Mouse (Mus musculus) stomach, embryonic 14.5 days (tissue): ENCODE measurements around the gene Tenm3. TPM values are rescaled to one million over a fixed set of nuclear protein-coding genes. Genes with fewer than 3 reads are reported as not detected.

Experiments
- ATAC-seq: fragments of 200-750 bp; cut with Nextera tagmentation; 2 replicates; pipeline ENCODE4 v1.8.0; 2017; ENCODE audit warnings: low read depth, moderate TSS enrichment; ENCODE audit not compliant: insufficient number of reproducible peaks, insufficient read depth, low FRiP score
- H3K27ac ChIP-seq: fragments of 300-500 bp; sonication (generic); 2 replicates; pipeline ENCODE4 v1.5.1; 2014; ENCODE audit warnings: mild to moderate bottlenecking, low read length, moderate library complexity, mixed read lengths
- H3K27me3 ChIP-seq: fragments of 300-500 bp; sonication (generic); 2 replicates; pipeline ENCODE4 v1.6.1; 2014; ENCODE audit warnings: low read length, control low read depth, mixed read lengths; ENCODE audit not compliant: control insufficient read depth, insufficient read depth
- H3K36me3 ChIP-seq: fragments of 300-500 bp; sonication (generic); 2 replicates; pipeline ENCODE4 v1.6.1; 2014; ENCODE audit warnings: mild to moderate bottlenecking, control low read depth, low read length, moderate library complexity, mixed read lengths; ENCODE audit not compliant: control insufficient read depth, insufficient read depth
- H3K4me1 ChIP-seq: fragments of 300-500 bp; sonication (generic); 2 replicates; pipeline ENCODE4 v1.6.1; 2014; ENCODE audit warnings: low read length, control low read depth, mixed read lengths; ENCODE audit not compliant: control insufficient read depth, insufficient read depth
- H3K4me2 ChIP-seq: fragments of 300-500 bp; sonication (generic); replicated peaks from 2 replicates; pipeline ENCODE4 v1.6.1; 2014; ENCODE audit warnings: low read depth, low read length, control low read depth
- H3K4me3 ChIP-seq: fragments of 300-500 bp; sonication (generic); 2 replicates; pipeline ENCODE4 v1.5.1; 2014; ENCODE audit warnings: low read depth, low read length, control low read depth
- H3K9ac ChIP-seq: fragments of 300-500 bp; sonication (generic); replicated peaks from 2 replicates; pipeline ENCODE4 v1.6.1; 2014; ENCODE audit warnings: low read depth, mild to moderate bottlenecking, control low read depth, low read length, moderate library complexity, mixed read lengths
- H3K9me3 ChIP-seq: fragments of 300-500 bp; sonication (generic); 2 replicates; pipeline ENCODE4 v1.6.1; 2016; ENCODE audit warnings: low read depth, low read length, control low read depth; ENCODE audit not compliant: control insufficient read depth
- WGBS: fragments of 180-500 bp; shearing (Covaris S2); extraction: QIAGEN DNeasy Blood & Tissue Kit; methylation state at CpG from one replicate; pipeline ENCODE4 v1.1.7; 2014; 5-methylcytosine and 5-hydroxymethylcytosine counted together
- polyA plus RNA-seq: library from polyadenylated mRNA; unstranded; fragments of >200 nt; fragmentation: Nextera tagmentation; extraction: Ambion mirVana; gene quantifications from 2 replicates; pipeline ENCODE4 v1.2.1, GENCODE M21; 2014

The Tenm3 gene
- polyA plus RNA-seq, 1 experiment from 2014 or later = 29.8 TPM

GRCm38 (mm10) chr8:48445690-48446089, 398.1 kb downstream of the Tenm3 start:
- Histone ChIP-seq H3K4me3 (no peak overlapping the region), H3K4me1 (0 out of 2 replicates have a peak, but pooled peaks cover 8% of the 10 kb centered on the region), H3K27ac (no peak overlapping the region), H3K9ac (no peak overlapping the region), H3K27me3 (no peaks in the 10 kb centered on the region), H3K36me3 (no peaks in the 10 kb centered on the region), H3K4me2 (no peak overlapping the region), H3K9me3 (no peaks in the 10 kb centered on the region)
- 89% methylated on average over 4 of the region's 4 CpGs for WGBS
- ATAC-seq = no peak

DNA sequence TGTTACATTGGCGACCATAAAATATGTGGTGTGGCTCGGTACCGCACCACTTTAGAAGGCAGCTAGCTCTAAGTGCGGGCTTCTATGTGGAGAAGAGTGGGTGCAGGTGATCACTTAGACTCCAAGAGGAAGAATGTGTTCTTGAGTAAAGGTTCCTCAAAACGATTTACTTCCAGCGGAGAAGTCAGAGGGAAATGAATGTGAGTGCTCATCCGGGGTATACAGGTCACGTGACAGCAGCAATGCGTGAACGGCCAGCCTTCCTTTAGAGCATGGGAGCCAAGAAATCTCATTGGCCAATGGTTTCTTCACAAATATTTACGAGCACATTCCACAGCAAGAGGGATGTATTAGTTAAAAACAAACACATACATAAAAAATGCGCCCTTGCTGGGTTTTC, 404.3 kb downstream of the Tenm3 start:
- no peak for ATAC-seq
- H3K27me3 ChIP-seq = no peaks in the 10 kb centered on the region

GRCm38 (mm10) chr8:48437523-48438207, 406.1 kb downstream of the Tenm3 start:
- no peaks in the 10 kb centered on the region for H3K36me3 ChIP-seq
- H3K4me1 ChIP-seq = no peaks in the 10 kb centered on the region
- no peak overlapping the region for H3K4me3 ChIP-seq
- H3K27me3 ChIP-seq = no peaks in the 10 kb centered on the region
- H3K9ac ChIP-seq = no peak overlapping the region
- WGBS = 71% methylated on average over 16 of the region's 16 CpGs
- no peak overlapping the region for H3K4me2 ChIP-seq
- no peaks in the 10 kb centered on the region for H3K9me3 ChIP-seq
- no peak for ATAC-seq
- H3K27ac ChIP-seq = no peak overlapping the region

More for the DNA sequence above, 404.3 kb downstream of the Tenm3 start:
- H3K9ac ChIP-seq = no peak overlapping the region
- H3K36me3 ChIP-seq = no peaks in the 10 kb centered on the region
- H3K4me2 ChIP-seq = no peak overlapping the region
- 79% methylated on average over 12 of the region's 12 CpGs for WGBS
- H3K4me1 ChIP-seq = no peaks in the 10 kb centered on the region
- H3K27ac ChIP-seq = no peak overlapping the region
- H3K9me3 ChIP-seq = no peaks in the 10 kb centered on the region
- no peak overlapping the region for H3K4me3 ChIP-seq

- Histone ChIP-seq H3K27me3 (no peaks in the 10 kb centered on the region), H3K27ac (no peak overlapping the region), H3K4me2 (no peak overlapping the region), H3K4me1 (no peaks in the 10 kb centered on the region), H3K9ac (no peak overlapping the region), H3K9me3 (no peaks in the 10 kb centered on the region), H3K36me3 (no peaks in the 10 kb centered on the region), H3K4me3 (no peak overlapping the region)
- WGBS = 76% methylated on average over 11 of the region's 11 CpGs
- no peak for ATAC-seq
Observed at GRCm38 (mm10) chr8:48425101-48425500, 418.6 kb downstream of the Tenm3 start.

- Histone ChIP-seq H3K4me1 (no peaks in the 10 kb centered on the region), H3K36me3 (no peaks in the 10 kb centered on the region), H3K27me3 (no peaks in the 10 kb centered on the region), H3K27ac (no peak overlapping the region), H3K4me3 (no peak overlapping the region), H3K9ac (no peak overlapping the region), H3K4me2 (no peak overlapping the region), H3K9me3 (no peaks in the 10 kb centered on the region)
- no peak for ATAC-seq
- 75% methylated on average over 11 of the region's 11 CpGs for WGBS
Observed at GRCm38 (mm10) chr8:48417714-48418113, 426.0 kb downstream of the Tenm3 start.

DNA sequence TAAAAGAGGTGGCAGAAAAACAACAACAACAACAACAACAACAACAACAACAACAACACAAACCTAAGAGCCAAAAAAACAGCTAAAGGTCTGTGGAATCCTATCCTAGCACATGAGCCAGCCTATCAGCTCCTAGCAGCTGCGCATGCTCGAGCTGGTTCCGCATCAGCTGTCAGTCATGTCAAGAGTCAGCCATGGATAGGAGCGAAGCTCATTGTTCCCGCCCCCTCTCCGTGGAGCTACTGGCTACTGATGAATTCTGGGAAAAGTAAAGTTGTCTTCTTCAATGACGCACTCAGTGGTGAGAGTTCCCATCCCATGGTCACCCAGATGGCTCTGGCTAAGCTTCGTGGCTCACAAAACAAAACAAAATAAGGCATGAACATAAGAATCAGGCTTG, 432.8 kb downstream of the Tenm3 start:
- H3K4me1 ChIP-seq = no peaks in the 10 kb centered on the region
- no peak overlapping the region for H3K4me3 ChIP-seq
- no peaks in the 10 kb centered on the region; the same call in 1 of the 2 replicates for H3K9me3 ChIP-seq
- no peak for ATAC-seq
- H3K36me3 ChIP-seq = no peaks in the 10 kb centered on the region
- no peak overlapping the region for H3K4me2 ChIP-seq
- no peaks in the 10 kb centered on the region for H3K27me3 ChIP-seq
- H3K9ac ChIP-seq = no peak overlapping the region
- no peak overlapping the region for H3K27ac ChIP-seq
- 96% methylated on average over 8 of the region's 8 CpGs for WGBS

DNA sequence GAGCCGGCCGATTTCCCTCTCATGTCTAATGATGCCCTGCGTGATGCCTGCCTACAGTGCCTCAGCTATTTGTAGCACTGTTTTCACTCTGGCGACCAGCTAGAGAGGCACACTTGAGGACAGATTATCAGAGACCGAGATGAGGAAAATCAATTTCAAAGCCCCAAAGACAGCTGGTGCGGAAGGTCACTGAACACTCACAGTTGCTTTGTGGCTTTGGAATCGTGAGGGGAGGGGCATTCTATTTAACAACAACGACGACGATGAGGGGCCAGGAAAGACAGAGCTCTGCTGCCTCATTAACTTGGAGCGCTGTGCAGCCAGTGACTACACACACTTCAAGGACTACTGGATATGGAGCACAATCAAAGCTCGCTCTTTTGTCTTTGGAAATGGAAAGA, 443.2 kb downstream of the Tenm3 start:
- H3K4me3 ChIP-seq = no peak overlapping the region
- H3K4me1 ChIP-seq = no peaks in the 10 kb centered on the region
- no peak for ATAC-seq
- no peaks in the 10 kb centered on the region for H3K36me3 ChIP-seq
- H3K9ac ChIP-seq = no peak overlapping the region
- no peak overlapping the region for H3K27ac ChIP-seq
- no peaks in the 10 kb centered on the region for H3K9me3 ChIP-seq
- WGBS = 68% methylated on average over 12 of the region's 12 CpGs
- H3K27me3 ChIP-seq = no peaks in the 10 kb centered on the region
- H3K4me2 ChIP-seq = no peak overlapping the region

DNA sequence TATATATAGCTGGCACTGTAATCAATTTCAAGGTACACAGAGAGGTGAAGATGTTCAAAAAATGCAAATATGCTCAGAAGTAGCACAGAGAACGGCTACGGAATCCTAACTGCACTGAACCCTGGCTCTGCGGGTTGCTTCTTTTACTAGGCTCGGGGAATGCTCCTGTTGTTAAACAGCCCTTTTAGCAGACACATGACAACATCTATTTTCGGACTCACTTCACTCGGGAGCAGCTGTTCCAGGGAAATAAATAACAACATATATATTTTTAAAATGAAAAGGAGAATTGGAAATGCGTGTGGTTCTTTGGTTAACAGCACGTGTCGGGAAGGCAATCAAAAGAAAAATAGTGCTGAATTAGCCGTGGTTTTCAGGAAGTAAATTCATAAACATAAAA, 457.9 kb downstream of the Tenm3 start:
- H3K4me2 ChIP-seq = no peak overlapping the region
- H3K4me1 ChIP-seq = no peaks in the 10 kb centered on the region
- H3K27ac ChIP-seq = no peak overlapping the region
- no peak for ATAC-seq
- H3K9ac ChIP-seq = no peak overlapping the region
- no peaks in the 10 kb centered on the region for H3K36me3 ChIP-seq
- H3K4me3 ChIP-seq = no peak overlapping the region
- no peaks in the 10 kb centered on the region for H3K9me3 ChIP-seq
- H3K27me3 ChIP-seq = no peaks in the 10 kb centered on the region
- 88% methylated on average over 10 of the region's 10 CpGs for WGBS

DNA sequence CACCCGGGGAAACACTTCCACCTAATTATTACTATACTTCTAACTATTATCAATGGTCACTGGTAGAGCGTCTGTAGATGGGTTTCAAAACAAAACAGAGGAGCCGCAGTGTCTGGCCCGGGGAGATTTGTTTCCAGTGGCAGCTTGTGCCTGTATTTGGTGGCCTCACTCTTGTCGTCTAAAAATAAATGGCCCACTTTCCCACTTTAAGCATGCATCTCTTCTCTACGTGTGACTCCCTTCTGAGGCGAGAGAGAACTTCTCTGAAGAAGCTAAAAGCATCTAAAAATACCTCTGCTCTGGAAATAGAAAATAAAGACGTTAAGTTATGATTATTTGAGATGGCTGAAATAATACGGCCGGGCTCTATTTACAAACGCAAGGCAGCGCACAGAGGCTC, 463.7 kb downstream of the Tenm3 start:
- no peaks in the 10 kb centered on the region for H3K4me1 ChIP-seq
- no peak overlapping the region for H3K4me2 ChIP-seq
- 67% methylated on average over 12 of the region's 12 CpGs for WGBS
- no peaks in the 10 kb centered on the region for H3K9me3 ChIP-seq
- H3K27me3 ChIP-seq = no peaks in the 10 kb centered on the region
- no peak overlapping the region for H3K27ac ChIP-seq
- no peak overlapping the region for H3K9ac ChIP-seq
- no peak for ATAC-seq
- H3K4me3 ChIP-seq = no peak overlapping the region
- no peaks in the 10 kb centered on the region for H3K36me3 ChIP-seq
